Mouse (Mus musculus) megakaryocyte-erythroid progenitor cell, adult 5-6 weeks (primary cell): ENCODE data around the gene Nup62. TPM values are rescaled to one million over a fixed set of nuclear protein-coding genes. Genes with fewer than 3 reads are reported as not detected.
"Not testable (repeated sequence)": the region's sequence is repeated elsewhere in the genome, so short reads cannot be mapped to it uniquely, and the experiment has no call there.

Source experiments
- ATAC-seq: replicated peaks from 2 replicates; pipeline ENCODE4 v1.8.0; 2016; ENCODE audit warnings: mild to moderate bottlenecking, inconsistent platforms; ENCODE audit not compliant: severe bottlenecking, poor library complexity, low FRiP score, low TSS enrichment
- total RNA-seq, 2 experiments: library from RNA; stranded (forward) in 1 of 2; stranded (reverse) in 1 of 2; fragments of 200-1000, 215-1000 nt in 1 of 2; fragments of >200 nt in 1 of 2; fragmentation: Nextera tagmentation in 1 of 2; gene quantifications; 2 replicates each; pipeline ENCODE4 v1.2.3; 2014 to 2017

The Nup62 gene
- total RNA-seq, 2 experiments from 2014 or later = 103 to 183 TPM

GRCm38 (mm10) chr7:44857905-44858304 lies 42.0 kb downstream of the Nup62 start:
- ATAC-seq = no peak

GRCm38 (mm10) chr7:44859896-44860295 lies 44.0 kb downstream of the Nup62 start:
- no peak for ATAC-seq

GRCm38 (mm10) chr7:44860576-44861428 lies 44.9 kb downstream of the Nup62 start:
- ATAC-seq = peak; percentile 34; the same call in 1 of the 2 replicates

GRCm38 (mm10) chr7:44861429-44861816 lies 45.5 kb downstream of the Nup62 start:
- ATAC-seq = no peak

- no peak for ATAC-seq
These were observed 46.5 kb downstream of the Nup62 start for GRCm38 (mm10) chr7:44862434-44862833.

- ATAC-seq = no peak
These were observed 47.3 kb downstream of the Nup62 start for GRCm38 (mm10) chr7:44863210-44863609.

GRCm38 (mm10) chr7:44863982-44864494 lies 48.1 kb downstream of the Nup62 start:
- ATAC-seq = no peak

GRCm38 (mm10) chr7:44864595-44865542 lies 49.0 kb downstream of the Nup62 start:
- 0 out of 2 replicates have a peak, but pooled peaks have one; percentile 15 for ATAC-seq

- peak; percentile 22 for ATAC-seq
These were observed 50.6 kb downstream of the Nup62 start for GRCm38 (mm10) chr7:44866276-44867009.

- ATAC-seq = no peak
These were observed 51.3 kb downstream of the Nup62 start for GRCm38 (mm10) chr7:44867010-44867702.

GRCm38 (mm10) chr7:44867802-44868201 lies 51.9 kb downstream of the Nup62 start:
- no peak for ATAC-seq

- ATAC-seq = no peak
These were observed 52.6 kb downstream of the Nup62 start for GRCm38 (mm10) chr7:44868465-44868864.

- ATAC-seq = no peak
These were observed 53.2 kb downstream of the Nup62 start for GRCm38 (mm10) chr7:44868919-44869696.

- peak; percentile 84 for ATAC-seq
These were observed 54.0 kb downstream of the Nup62 start, which contains the start of gene Ptov1 for GRCm38 (mm10) chr7:44869697-44870528. Gene Ptov1 (minus strand): TSS chr7:44869788.

- ATAC-seq = no peak
These were observed 54.7 kb downstream of the Nup62 start for GRCm38 (mm10) chr7:44870614-44871013.

GRCm38 (mm10) chr7:44871181-44871580 lies 55.3 kb downstream of the Nup62 start:
- ATAC-seq = no peak

GRCm38 (mm10) chr7:44871774-44872173 lies 55.9 kb downstream of the Nup62 start:
- ATAC-seq = not testable (repeated sequence)
